Mouse (Mus musculus): ENCODE measurements at regions not wholly inside any gene's neighbourhood (a gene's known extent, or its start where the extent isn't known, plus 50 kb on each side); places are given as distances from the start of the nearest gene placed in this dataset.

GRCm38 (mm10) chr11:114564949-114565348 lies 103.4 kb upstream of the Rpl38 start:
- H3K27ac ChIP-seq (ENCODE audit: low read depth, low read length) = no peak overlapping the region
- H3K9ac ChIP-seq (ENCODE audit: low read depth, low read length) = no peak overlapping the region
- H3K4me1 ChIP-seq (ENCODE audit: control insufficient read depth, insufficient read depth, low read length) = no peaks in the 10 kb centered on the region
- no peak overlapping the region for H3K4me2 ChIP-seq
- H3K36me3 ChIP-seq (ENCODE audit: control insufficient read depth, insufficient read depth, low read length) = no peaks in the 10 kb centered on the region
- H3K9me3 ChIP-seq (replicated peaks; ENCODE audit: control insufficient read depth, low read length) = 0 out of 2 replicates have a peak, but pooled peaks cover 3% of the 10 kb centered on the region
- 87% methylated on average over 2 of the region's 2 CpGs for WGBS (ENCODE audit: insufficient replicate concordance)
- no peak for ATAC-seq (replicated peaks; ENCODE audit: insufficient number of reproducible peaks, low FRiP score, low TSS enrichment)
- no peak overlapping the region for H3K4me3 ChIP-seq (ENCODE audit: low read depth, low read length)
- H3K27me3 ChIP-seq (ENCODE audit: control insufficient read depth, insufficient read depth, low read length) = peaks cover 29% of the 10 kb centered on the region

DNA sequence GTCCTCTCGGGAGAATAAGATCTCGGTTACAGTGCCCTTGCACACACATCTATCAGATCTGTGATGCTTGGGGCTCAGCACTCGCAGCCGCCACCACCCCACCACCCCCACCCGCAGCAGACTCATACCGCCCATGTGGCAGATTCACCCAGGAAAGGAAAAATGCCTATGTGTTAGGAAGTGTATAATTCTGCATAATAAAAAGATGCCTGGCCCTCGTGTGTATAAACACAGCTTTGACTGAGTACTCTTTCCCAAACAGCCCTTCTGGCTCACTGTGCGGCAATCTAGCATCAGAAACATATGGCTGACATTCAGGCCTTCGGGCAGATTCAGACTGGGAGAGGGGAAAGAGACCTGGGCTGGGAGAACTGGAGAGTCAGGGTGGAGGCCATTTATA lies 105.2 kb upstream of the Rpl38 start:
- Histone ChIP-seq H3K4me3 (ENCODE audit: low read depth, low read length) (no peak overlapping the region), H3K9me3 (replicated peaks; ENCODE audit: control insufficient read depth, low read length) (0 out of 2 replicates have a peak, but pooled peaks cover 3% of the 10 kb centered on the region), H3K36me3 (ENCODE audit: control insufficient read depth, insufficient read depth, low read length) (no peaks in the 10 kb centered on the region), H3K27ac (ENCODE audit: low read depth, low read length) (no peak overlapping the region), H3K4me2 (no peak overlapping the region), H3K9ac (ENCODE audit: low read depth, low read length) (no peak overlapping the region), H3K4me1 (ENCODE audit: control insufficient read depth, insufficient read depth, low read length) (no peaks in the 10 kb centered on the region), H3K27me3 (ENCODE audit: control insufficient read depth, insufficient read depth, low read length) (peaks cover 27% of the 10 kb centered on the region)
- 85% methylated on average over 9 of the region's 9 CpGs for WGBS (ENCODE audit: insufficient replicate concordance)
- ATAC-seq (replicated peaks; ENCODE audit: insufficient number of reproducible peaks, low FRiP score, low TSS enrichment) = no peak

GRCm38 (mm10) chr11:114554576-114554975 lies 113.7 kb upstream of the Rpl38 start:
- no peak overlapping the region for H3K9ac ChIP-seq (ENCODE audit: low read depth, low read length)
- H3K27ac ChIP-seq (ENCODE audit: low read depth, low read length) = no peak overlapping the region
- no peaks in the 10 kb centered on the region for H3K36me3 ChIP-seq (ENCODE audit: control insufficient read depth, insufficient read depth, low read length)
- 49% methylated on average over 5 of the region's 5 CpGs for WGBS (ENCODE audit: insufficient replicate concordance)
- ATAC-seq (replicated peaks; ENCODE audit: insufficient number of reproducible peaks, low FRiP score, low TSS enrichment) = no peak
- H3K4me1 ChIP-seq (ENCODE audit: control insufficient read depth, insufficient read depth, low read length) = peaks cover 6% of the 10 kb centered on the region; the same call in 1 of the 2 replicates
- no peaks in the 10 kb centered on the region for H3K9me3 ChIP-seq (replicated peaks; ENCODE audit: control insufficient read depth, low read length)
- H3K4me2 ChIP-seq = no peak overlapping the region
- no peak overlapping the region for H3K4me3 ChIP-seq (ENCODE audit: low read depth, low read length)
- peaks cover 5% of the 10 kb centered on the region; the same call in 1 of the 2 replicates for H3K27me3 ChIP-seq (ENCODE audit: control insufficient read depth, insufficient read depth, low read length)

GRCm38 (mm10) chr11:114553992-114554391 lies 114.3 kb upstream of the Rpl38 start:
- H3K27ac ChIP-seq (ENCODE audit: low read depth, low read length) = no peak overlapping the region
- peaks cover under 1% of the 10 kb centered on the region; the same call in 1 of the 2 replicates for H3K27me3 ChIP-seq (ENCODE audit: control insufficient read depth, insufficient read depth, low read length)
- no peaks in the 10 kb centered on the region for H3K9me3 ChIP-seq (replicated peaks; ENCODE audit: control insufficient read depth, low read length)
- WGBS (ENCODE audit: insufficient replicate concordance) = 34% methylated on average over 13 of the region's 13 CpGs
- H3K4me3 ChIP-seq (ENCODE audit: low read depth, low read length) = no peak overlapping the region
- no peak overlapping the region for H3K9ac ChIP-seq (ENCODE audit: low read depth, low read length)
- H3K4me1 ChIP-seq (ENCODE audit: control insufficient read depth, insufficient read depth, low read length) = peaks cover 6% of the 10 kb centered on the region; the same call in 1 of the 2 replicates
- ATAC-seq (replicated peaks; ENCODE audit: insufficient number of reproducible peaks, low FRiP score, low TSS enrichment) = no peak
- no peaks in the 10 kb centered on the region for H3K36me3 ChIP-seq (ENCODE audit: control insufficient read depth, insufficient read depth, low read length)
- peak overlapping the region; percentile 21; the same call in 1 of the 2 replicates for H3K4me2 ChIP-seq

DNA sequence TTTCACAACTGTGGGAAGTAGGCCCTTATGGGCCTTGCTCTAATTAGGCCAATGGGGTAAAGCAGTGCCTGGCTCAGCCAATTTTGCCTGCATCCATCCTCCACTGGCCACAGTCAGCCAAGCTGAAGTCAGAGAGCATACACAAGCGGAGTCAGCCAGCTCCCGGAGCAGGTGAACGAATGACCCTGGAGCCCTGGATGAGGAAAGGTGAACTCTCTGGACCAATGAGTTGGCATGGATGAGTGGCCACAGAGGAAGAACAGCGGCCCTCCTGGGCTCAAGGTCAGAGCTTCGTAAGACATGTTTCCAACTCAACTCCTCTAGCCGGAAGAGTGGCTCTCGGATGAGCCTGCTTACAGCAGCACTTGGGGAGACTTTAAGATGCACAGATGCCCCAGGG lies 116.1 kb upstream of the Rpl38 start:
- Histone ChIP-seq H3K4me3 (ENCODE audit: low read depth, low read length) (no peak overlapping the region), H3K4me2 (no peak overlapping the region), H3K9ac (ENCODE audit: low read depth, low read length) (no peak overlapping the region), H3K4me1 (ENCODE audit: control insufficient read depth, insufficient read depth, low read length) (peaks cover 6% of the 10 kb centered on the region; the same call in 1 of the 2 replicates), H3K9me3 (replicated peaks; ENCODE audit: control insufficient read depth, low read length) (no peaks in the 10 kb centered on the region), H3K36me3 (ENCODE audit: control insufficient read depth, insufficient read depth, low read length) (no peaks in the 10 kb centered on the region), H3K27me3 (ENCODE audit: control insufficient read depth, insufficient read depth, low read length) (no peaks in the 10 kb centered on the region), H3K27ac (ENCODE audit: low read depth, low read length) (no peak overlapping the region)
- no peak for ATAC-seq (replicated peaks; ENCODE audit: insufficient number of reproducible peaks, low FRiP score, low TSS enrichment)
- WGBS (ENCODE audit: insufficient replicate concordance) = 83% methylated on average over 7 of the region's 7 CpGs

DNA sequence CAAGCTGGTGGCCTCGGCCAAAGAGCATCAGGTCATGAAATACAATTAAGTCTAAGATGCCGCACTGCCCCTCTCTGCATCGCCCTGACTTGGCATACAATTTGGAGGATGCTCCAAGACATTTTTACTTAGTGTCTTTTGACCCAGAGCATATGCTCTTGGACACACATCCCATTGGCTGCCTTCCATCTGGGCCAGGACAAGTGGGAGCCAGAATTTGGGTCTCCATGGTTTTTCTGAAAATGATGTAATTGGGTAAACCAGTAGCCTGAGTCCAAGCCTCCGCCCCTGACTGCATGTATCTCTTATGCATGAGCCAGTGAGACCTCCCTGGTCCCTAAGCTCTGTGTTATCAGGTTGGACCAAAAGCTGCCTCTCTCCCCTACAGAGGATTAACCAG lies 117.1 kb upstream of the Rpl38 start:
- Histone ChIP-seq H3K4me2 (no peak overlapping the region), H3K27me3 (ENCODE audit: control insufficient read depth, insufficient read depth, low read length) (no peaks in the 10 kb centered on the region), H3K4me1 (ENCODE audit: control insufficient read depth, insufficient read depth, low read length) (peaks cover 6% of the 10 kb centered on the region; the same call in 1 of the 2 replicates), H3K9me3 (replicated peaks; ENCODE audit: control insufficient read depth, low read length) (no peaks in the 10 kb centered on the region), H3K27ac (ENCODE audit: low read depth, low read length) (no peak overlapping the region), H3K4me3 (ENCODE audit: low read depth, low read length) (no peak overlapping the region), H3K9ac (ENCODE audit: low read depth, low read length) (no peak overlapping the region), H3K36me3 (ENCODE audit: control insufficient read depth, insufficient read depth, low read length) (no peaks in the 10 kb centered on the region)
- WGBS (ENCODE audit: insufficient replicate concordance) = 82% methylated on average over 4 of the region's 4 CpGs
- no peak for ATAC-seq (replicated peaks; ENCODE audit: insufficient number of reproducible peaks, low FRiP score, low TSS enrichment)

GRCm38 (mm10) chr11:114548658-114549057 lies 119.7 kb upstream of the Rpl38 start:
- peaks cover 3% of the 10 kb centered on the region; the same call in 1 of the 2 replicates for H3K4me1 ChIP-seq (ENCODE audit: control insufficient read depth, insufficient read depth, low read length)
- WGBS (ENCODE audit: insufficient replicate concordance) = 67% methylated on average over 5 of the region's 5 CpGs
- no peaks in the 10 kb centered on the region for H3K9me3 ChIP-seq (replicated peaks; ENCODE audit: control insufficient read depth, low read length)
- H3K4me2 ChIP-seq = no peak overlapping the region
- H3K9ac ChIP-seq (ENCODE audit: low read depth, low read length) = no peak overlapping the region
- no peaks in the 10 kb centered on the region for H3K36me3 ChIP-seq (ENCODE audit: control insufficient read depth, insufficient read depth, low read length)
- H3K27me3 ChIP-seq (ENCODE audit: control insufficient read depth, insufficient read depth, low read length) = no peaks in the 10 kb centered on the region
- H3K27ac ChIP-seq (ENCODE audit: low read depth, low read length) = no peak overlapping the region
- no peak for ATAC-seq (replicated peaks; ENCODE audit: insufficient number of reproducible peaks, low FRiP score, low TSS enrichment)
- no peak overlapping the region for H3K4me3 ChIP-seq (ENCODE audit: low read depth, low read length)

DNA sequence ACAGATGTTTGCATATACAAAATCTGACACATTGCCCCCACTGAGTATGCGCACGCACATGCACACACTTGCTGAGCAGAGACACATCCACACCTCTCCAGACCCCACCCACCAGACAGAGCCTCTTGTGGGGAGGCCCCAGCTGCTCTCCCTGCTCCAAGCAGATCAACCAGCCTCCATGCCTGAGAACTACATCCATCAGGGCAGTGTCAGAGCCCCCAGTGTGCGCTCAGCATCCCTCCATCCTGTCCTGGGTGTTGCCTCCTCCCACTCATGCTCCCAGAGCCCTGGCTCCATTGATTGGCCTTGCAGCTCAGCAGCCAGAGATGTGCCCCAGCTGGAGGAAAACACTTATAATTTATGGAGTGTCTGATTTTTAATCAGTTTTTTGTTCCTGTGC lies 124.1 kb upstream of the Rpl38 start:
- Histone ChIP-seq H3K4me1 (ENCODE audit: control insufficient read depth, insufficient read depth, low read length) (peaks cover 5% of the 10 kb centered on the region; the same call in 1 of the 2 replicates), H3K9ac (ENCODE audit: low read depth, low read length) (no peak overlapping the region), H3K9me3 (replicated peaks; ENCODE audit: control insufficient read depth, low read length) (peaks cover 3% of the 10 kb centered on the region; the same call in 1 of the 2 replicates), H3K4me2 (no peak overlapping the region), H3K36me3 (ENCODE audit: control insufficient read depth, insufficient read depth, low read length) (no peaks in the 10 kb centered on the region), H3K4me3 (ENCODE audit: low read depth, low read length) (no peak overlapping the region), H3K27me3 (ENCODE audit: control insufficient read depth, insufficient read depth, low read length) (no peaks in the 10 kb centered on the region), H3K27ac (ENCODE audit: low read depth, low read length) (no peak overlapping the region)
- 69% methylated on average over 3 of the region's 3 CpGs for WGBS (ENCODE audit: insufficient replicate concordance)
- ATAC-seq (replicated peaks; ENCODE audit: insufficient number of reproducible peaks, low FRiP score, low TSS enrichment) = no peak

DNA sequence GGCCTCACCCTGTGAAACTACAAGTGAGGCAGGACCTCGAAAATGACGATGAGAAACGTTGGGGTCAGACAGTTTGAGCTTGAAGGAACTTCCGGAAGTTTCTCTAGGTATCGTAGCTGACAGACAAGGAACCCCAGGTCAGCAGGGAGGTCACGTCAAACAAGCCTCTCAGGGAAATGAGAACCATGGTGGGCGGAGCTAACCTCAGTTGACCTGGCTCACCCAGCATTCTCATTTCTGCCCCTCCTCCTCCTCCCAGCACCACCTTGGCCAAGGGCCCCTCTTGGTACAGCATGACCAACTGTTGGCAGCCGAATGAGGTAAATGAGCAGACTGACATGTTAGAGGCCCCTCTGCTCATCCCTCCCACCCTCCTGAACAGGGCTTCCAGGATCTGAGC lies 126.2 kb upstream of the Rpl38 start:
- Histone ChIP-seq H3K36me3 (ENCODE audit: control insufficient read depth, insufficient read depth, low read length) (no peaks in the 10 kb centered on the region), H3K27me3 (ENCODE audit: control insufficient read depth, insufficient read depth, low read length) (no peaks in the 10 kb centered on the region), H3K27ac (ENCODE audit: low read depth, low read length) (no peak overlapping the region), H3K9ac (ENCODE audit: low read depth, low read length) (no peak overlapping the region), H3K4me1 (ENCODE audit: control insufficient read depth, insufficient read depth, low read length) (peaks cover 5% of the 10 kb centered on the region; the same call in 1 of the 2 replicates), H3K4me2 (no peak overlapping the region), H3K4me3 (ENCODE audit: low read depth, low read length) (no peak overlapping the region), H3K9me3 (replicated peaks; ENCODE audit: control insufficient read depth, low read length) (peaks cover 3% of the 10 kb centered on the region; the same call in 1 of the 2 replicates)
- 58% methylated on average over 8 of the region's 8 CpGs for WGBS (ENCODE audit: insufficient replicate concordance)
- ATAC-seq (replicated peaks; ENCODE audit: insufficient number of reproducible peaks, low FRiP score, low TSS enrichment) = no peak
